Mouse (Mus musculus) forebrain, postnatal 0 days (tissue): ENCODE measurements around the gene Frmd4a. TPM values are rescaled to one million over a fixed set of nuclear protein-coding genes. Genes with fewer than 3 reads are reported as not detected.
A peak's percentile ranks its signal among the peaks of the same experiment; 100 is the strongest.

Source experiments
- ATAC-seq: fragments of 200-750 bp; cut with Nextera tagmentation; 2 replicates; pipeline ENCODE4 v1.8.0; 2017; ENCODE audit warnings: mild to moderate bottlenecking, moderate library complexity
- DNase-seq: peaks from one replicate; pipeline ENCODE4 v3.0.0-alpha.2; 2015
- H3K27ac ChIP-seq: fragments of 300-500 bp; sonication (generic); 2 replicates; pipeline ENCODE4 v1.5.1; 2014; ENCODE audit warnings: low read depth, mild to moderate bottlenecking, antibody characterized with exemption, low read length, moderate library complexity, mixed read lengths
- H3K27me3 ChIP-seq: fragments of 300-500 bp; sonication (generic); 2 replicates; pipeline ENCODE4 v1.6.1; 2014; ENCODE audit warnings: mild to moderate bottlenecking, low read length, mixed read lengths; ENCODE audit not compliant: insufficient read depth
- H3K36me3 ChIP-seq: fragments of 300-500 bp; sonication (generic); 2 replicates; pipeline ENCODE4 v1.6.1; 2014; ENCODE audit warnings: mild to moderate bottlenecking, moderate library complexity; ENCODE audit not compliant: insufficient read depth
- H3K4me1 ChIP-seq: fragments of 300-500 bp; sonication (generic); 2 replicates; pipeline ENCODE4 v1.6.1; 2014; ENCODE audit warnings: antibody characterized with exemption; ENCODE audit not compliant: insufficient read depth
- H3K4me2 ChIP-seq: fragments of 300-500 bp; sonication (generic); 2 replicates; pipeline ENCODE4 v1.6.1; 2014; ENCODE audit warnings: low read depth, mild to moderate bottlenecking, moderate library complexity
- H3K4me3 ChIP-seq: fragments of 300-500 bp; sonication (generic); 2 replicates; pipeline ENCODE4 v1.5.1; 2014; ENCODE audit warnings: low read depth, low read length, mixed read lengths
- H3K9ac ChIP-seq: fragments of 300-500 bp; sonication (generic); 2 replicates; pipeline ENCODE4 v1.6.1; 2014; ENCODE audit warnings: mild to moderate bottlenecking
- H3K9me3 ChIP-seq: fragments of 300-500 bp; sonication (generic); 2 replicates; pipeline ENCODE4 v1.6.1; 2016; ENCODE audit warnings: low read length
- CTCF ChIP-seq: sonication (generic); IDR thresholded peaks from 2 replicates; pipeline ENCODE4 v1.5.1; 2016; ENCODE audit warnings: antibody characterized with exemption, control low read depth, low read depth
- WGBS: fragments of 180-500 bp; shearing (Covaris S2); extraction: QIAGEN DNeasy Blood & Tissue Kit; methylation state at CpG from one replicate; pipeline ENCODE4 v1.1.7; 2014; 5-methylcytosine and 5-hydroxymethylcytosine counted together
- polyA plus RNA-seq: library from polyadenylated mRNA; unstranded; fragments of >200 nt; fragmentation: Nextera tagmentation; extraction: Ambion mirVana; gene quantifications from 2 replicates; pipeline ENCODE4 v1.2.1, GENCODE M21; 2015
- total RNA-seq: library from RNA; depleted of rRNA; stranded (reverse); fragments of >200 nt; gene quantifications from 2 replicates; pipeline ENCODE4 v1.2.3, GENCODE M21; 2014

Frmd4a gene
- total and polyA plus RNA-seq, 2 experiments from 2014 or later = 43.8 to 74.5 TPM

DNA sequence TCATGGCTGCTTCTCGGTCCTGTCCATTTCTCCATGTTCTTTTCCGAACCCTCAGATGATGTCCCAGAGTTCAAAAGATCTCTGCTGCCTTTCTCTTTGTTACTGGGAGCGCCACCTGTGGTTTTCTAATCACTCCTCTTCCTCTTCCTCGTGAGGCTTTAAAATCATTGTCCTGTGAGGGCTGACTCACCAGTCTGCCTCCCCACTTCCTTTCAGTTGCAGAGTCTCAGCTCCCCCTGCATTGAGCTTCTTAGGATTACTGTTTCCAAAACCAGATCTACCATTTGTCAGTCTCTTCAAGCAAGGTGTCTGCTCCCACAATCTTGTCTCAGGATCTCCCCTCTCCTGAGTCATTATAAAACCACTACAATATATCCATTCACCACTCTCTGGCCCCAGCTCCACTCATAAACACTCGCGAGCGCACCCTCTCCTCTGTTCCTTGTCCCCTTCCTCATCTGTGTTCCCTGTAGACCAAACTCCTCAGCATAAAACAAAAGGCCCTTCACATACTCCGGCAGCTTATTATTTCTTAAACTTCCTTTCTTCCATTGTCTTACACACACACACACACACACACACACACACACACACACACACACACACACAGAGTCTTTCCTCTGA, 392.4 kb downstream of the Frmd4a start:
- Histone ChIP-seq H3K27me3 (no peaks in the 10 kb centered on the region), H3K4me2 (no peak overlapping the region), H3K4me3 (no peak overlapping the region), H3K36me3 (no peaks in the 10 kb centered on the region), H3K9ac (no peak overlapping the region), H3K4me1 (peaks cover 38% of the 10 kb centered on the region), H3K27ac (no peak overlapping the region), H3K9me3 (no peaks in the 10 kb centered on the region)
- DNase-seq = no peak
- TF ChIP-seq CTCF = no peak
- ATAC-seq = no peak
- WGBS = 55% methylated on average over 8 of the region's 8 CpGs

DNA sequence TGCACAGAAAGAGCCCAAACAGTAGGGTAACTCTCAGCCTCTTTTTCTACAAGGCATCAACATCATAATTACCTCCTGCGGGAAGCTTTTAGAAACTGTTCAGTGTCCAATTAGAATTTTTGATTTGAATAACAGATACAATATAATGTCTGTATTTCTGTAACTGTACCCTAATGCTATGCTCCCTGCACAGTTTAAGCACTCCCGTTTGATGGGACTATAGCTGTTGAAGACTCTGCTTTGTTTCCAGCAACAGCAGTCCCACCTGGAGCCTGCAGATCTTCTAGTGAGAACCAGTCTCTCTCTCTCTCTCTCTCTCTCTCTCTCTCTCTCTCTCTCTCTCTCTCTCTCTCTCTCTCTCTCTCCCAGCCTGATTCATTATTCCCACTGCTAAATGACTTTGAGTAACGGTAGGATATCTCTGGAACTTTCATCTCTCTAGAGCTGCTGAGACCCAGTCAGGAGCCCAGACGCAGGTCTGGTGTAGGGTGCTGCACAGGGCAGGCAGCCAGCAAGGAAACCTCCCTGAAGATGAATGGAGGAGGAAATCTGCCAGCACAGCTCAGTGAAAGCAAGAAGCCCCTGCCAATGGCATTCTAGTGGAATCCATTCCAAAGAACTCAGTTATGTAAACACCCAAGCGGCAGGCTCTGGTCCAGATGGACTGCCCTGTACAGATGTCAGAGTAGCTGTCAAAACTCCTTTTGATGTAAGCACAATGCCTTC, 395.5 kb downstream of the Frmd4a start:
- no peak overlapping the region for H3K4me3 ChIP-seq
- no peaks in the 10 kb centered on the region for H3K27me3 ChIP-seq
- ATAC-seq = peak; percentile 70
- WGBS = 19% methylated on average over 5 of the region's 5 CpGs
- DNase-seq = peak; percentile 42
- no peak overlapping the region for H3K9ac ChIP-seq
- H3K4me1 ChIP-seq = peaks cover 17% of the 10 kb centered on the region; the same call in 1 of the 2 replicates
- H3K36me3 ChIP-seq = no peaks in the 10 kb centered on the region
- no peak for TF ChIP-seq CTCF
- H3K4me2 ChIP-seq = no peak overlapping the region
- peak overlapping the region; percentile 50; the same call in 1 of the 2 replicates for H3K27ac ChIP-seq
- H3K9me3 ChIP-seq = no peaks in the 10 kb centered on the region

DNA sequence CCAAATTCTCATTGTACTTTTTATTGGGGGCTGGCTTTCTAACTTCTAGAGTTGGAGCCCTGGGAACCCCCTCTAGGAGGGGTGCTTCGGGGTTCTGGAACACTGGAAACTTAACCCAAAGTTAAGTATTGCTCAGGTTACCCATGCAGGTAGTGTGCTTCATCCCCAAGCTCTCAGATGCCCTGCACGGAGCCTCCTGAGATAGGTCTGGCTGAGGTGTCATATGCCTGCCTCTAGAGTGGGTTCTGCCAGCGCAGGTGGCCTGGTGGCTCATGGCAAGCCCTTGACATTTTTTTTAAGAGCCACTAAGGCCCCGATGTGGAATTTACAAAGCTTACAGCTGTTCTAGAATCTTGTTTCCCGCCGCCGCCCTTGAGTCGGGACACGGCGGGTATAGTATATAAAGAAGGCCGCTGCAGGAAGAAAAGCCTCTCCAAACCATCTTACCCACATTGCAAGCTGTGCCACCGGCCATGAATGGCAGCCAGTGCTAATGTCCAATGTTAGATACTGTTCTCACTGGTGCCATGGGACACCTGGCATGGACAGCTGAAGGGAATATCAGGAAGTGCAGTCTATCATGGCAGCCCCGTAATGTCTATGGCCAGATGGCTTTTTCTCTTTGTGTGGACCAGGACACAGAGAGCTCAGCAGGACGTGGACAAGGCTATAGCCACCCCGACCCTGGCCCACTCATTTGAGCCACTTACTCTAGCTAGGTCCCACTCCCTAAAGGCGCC, 396.2 kb downstream of the Frmd4a start:
- Histone ChIP-seq H3K36me3 (no peaks in the 10 kb centered on the region), H3K9ac (no peak overlapping the region), H3K4me1 (peaks cover 17% of the 10 kb centered on the region; the same call in 1 of the 2 replicates), H3K9me3 (no peaks in the 10 kb centered on the region), H3K27ac (peak overlapping the region; percentile 50; the same call in 1 of the 2 replicates), H3K4me2 (no peak overlapping the region), H3K27me3 (no peaks in the 10 kb centered on the region), H3K4me3 (no peak overlapping the region)
- DNase-seq = no peak
- no peak for ATAC-seq
- no peak for TF ChIP-seq CTCF
- 80% methylated on average over 16 of the region's 16 CpGs for WGBS

DNA sequence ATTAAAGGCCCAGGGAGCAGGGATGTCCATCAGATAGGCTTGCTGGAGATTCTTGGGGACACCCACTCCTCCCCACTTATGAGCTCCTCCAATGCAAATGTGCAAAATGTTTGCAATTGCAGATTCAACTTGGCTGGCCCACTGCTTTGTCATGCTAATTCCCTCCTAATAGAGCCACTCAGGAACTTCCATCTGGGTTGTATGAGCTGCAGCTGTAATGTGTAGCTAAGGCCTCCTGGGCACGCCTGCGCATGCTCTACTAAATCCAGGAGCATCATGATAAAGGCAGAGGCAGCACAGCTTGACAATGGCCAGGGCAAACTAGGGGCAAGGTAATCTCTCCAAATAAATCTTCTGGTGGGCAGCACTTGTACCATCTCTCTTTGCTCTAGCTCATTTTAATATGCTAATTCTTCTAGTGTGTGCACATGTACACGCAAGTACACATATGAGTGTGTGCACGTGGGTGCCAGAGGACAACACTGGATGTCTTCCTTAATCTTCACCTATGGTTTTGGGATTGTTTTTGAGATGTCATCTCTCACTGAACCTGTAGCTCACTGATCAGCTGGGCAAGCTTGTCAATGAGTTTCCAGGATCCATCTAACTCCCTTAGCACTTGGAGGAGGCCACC, 403.3 kb downstream of the Frmd4a start:
- Histone ChIP-seq H3K4me1 (peaks cover 4% of the 10 kb centered on the region; the same call in 1 of the 2 replicates), H3K4me3 (no peak overlapping the region), H3K36me3 (no peaks in the 10 kb centered on the region), H3K9me3 (no peaks in the 10 kb centered on the region), H3K27ac (no peak overlapping the region), H3K9ac (no peak overlapping the region), H3K4me2 (no peak overlapping the region), H3K27me3 (no peaks in the 10 kb centered on the region)
- ATAC-seq = peak; percentile 90
- peak; percentile 43 for DNase-seq
- no peak for TF ChIP-seq CTCF
- WGBS = 59% methylated on average over 4 of the region's 4 CpGs

DNA sequence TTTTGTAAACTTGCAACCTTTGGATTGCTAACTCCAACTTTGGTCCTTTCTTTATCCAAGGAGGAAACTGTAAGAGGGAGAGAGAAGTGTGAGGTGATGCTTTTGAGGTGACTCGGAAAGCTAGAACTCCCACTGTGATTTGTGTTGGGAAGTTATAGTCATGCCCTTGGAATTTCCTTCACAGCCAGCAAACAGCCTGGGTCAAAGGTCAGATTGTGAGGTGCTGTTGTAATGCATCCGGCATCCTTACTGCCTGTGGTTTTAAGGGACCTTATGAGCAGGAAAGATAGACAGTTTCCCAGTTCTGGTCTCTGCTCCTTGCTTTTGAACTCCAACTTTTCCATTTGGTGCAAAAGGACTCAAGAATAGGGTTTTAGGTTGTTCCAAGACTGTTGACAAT, 404.2 kb downstream of the Frmd4a start:
- Histone ChIP-seq H3K4me1 (peaks cover 4% of the 10 kb centered on the region; the same call in 1 of the 2 replicates), H3K9ac (no peak overlapping the region), H3K4me3 (no peak overlapping the region), H3K9me3 (no peaks in the 10 kb centered on the region), H3K27ac (no peak overlapping the region), H3K4me2 (no peak overlapping the region), H3K36me3 (no peaks in the 10 kb centered on the region), H3K27me3 (no peaks in the 10 kb centered on the region)
- no peak for ATAC-seq
- WGBS = 67% methylated on average over 2 of the region's 2 CpGs
- no peak for TF ChIP-seq CTCF
- no peak for DNase-seq

DNA sequence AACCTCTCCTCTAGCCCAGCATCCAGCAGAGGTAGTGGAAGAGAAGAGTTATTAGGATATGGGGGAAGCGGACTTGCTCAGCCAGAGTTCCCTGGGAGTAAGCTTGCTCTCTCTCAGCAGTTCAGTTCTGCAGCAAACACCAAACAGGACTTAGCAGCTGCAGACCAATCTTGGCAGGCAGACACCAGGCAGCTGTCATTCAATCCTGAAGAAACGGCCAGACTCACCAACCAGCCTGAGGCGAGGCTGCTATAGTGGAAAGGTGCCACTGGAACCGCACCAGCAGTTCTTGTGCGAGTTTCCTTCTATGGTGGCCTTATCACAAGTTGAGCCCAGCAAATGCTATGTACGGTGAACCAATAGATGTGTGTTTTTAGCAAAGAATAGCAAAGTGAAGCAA, 406.4 kb downstream of the Frmd4a start:
- H3K27ac ChIP-seq = no peak overlapping the region
- no peaks in the 10 kb centered on the region for H3K9me3 ChIP-seq
- WGBS = 61% methylated on average over 6 of the region's 6 CpGs
- no peak overlapping the region for H3K9ac ChIP-seq
- H3K36me3 ChIP-seq = no peaks in the 10 kb centered on the region
- ATAC-seq (0 out of 2 replicates have a peak, but pooled peaks have one; percentile 27), DNase-seq (no peak)
- H3K4me2 ChIP-seq = no peak overlapping the region
- no peaks in the 10 kb centered on the region for H3K27me3 ChIP-seq
- H3K4me3 ChIP-seq = no peak overlapping the region
- peaks cover 4% of the 10 kb centered on the region; the same call in 1 of the 2 replicates for H3K4me1 ChIP-seq
- TF ChIP-seq CTCF = no peak
